Mouse (Mus musculus) kidney, adult 8-10 months (tissue): ENCODE data around the gene Fzd9.

Experiments used
- DNase-seq, 2 experiments: peaks; one replicate each; pipeline ENCODE4 v3.0.0; 2022

Fzd9 gene

DNA sequence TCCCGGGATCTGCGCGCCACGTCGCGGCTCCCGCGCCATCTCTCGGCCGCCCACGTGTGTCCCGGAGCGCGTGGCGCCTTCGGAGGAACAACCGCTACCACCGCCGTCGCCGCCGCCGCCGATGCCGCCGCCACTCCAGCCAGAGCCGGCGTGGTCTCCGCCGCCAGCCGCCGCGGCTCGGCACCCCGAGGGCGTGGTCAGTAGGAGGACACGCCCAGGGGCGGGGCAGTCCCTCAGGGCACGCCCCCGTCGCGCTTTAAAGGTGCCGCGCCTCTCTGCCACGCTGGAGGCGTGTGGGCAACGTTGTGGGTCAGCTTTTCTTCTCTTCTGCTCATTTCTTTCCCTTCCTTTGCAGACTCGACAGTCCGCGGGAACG lies at the start of gene Fzd9:
Fzd9 (minus strand) TSS at position 152 of the 376 bp plus-strand sequence.
- peak; percentile 53 to 79 for DNase-seq

- no peak for DNase-seq
These were observed 41.0 kb upstream of the Fzd9 start for GRCm38 (mm10) chr5:135292001-135292400.

- DNase-seq = no peak
These were observed 40.2 kb upstream of the Fzd9 start for GRCm38 (mm10) chr5:135291193-135291592.

GRCm38 (mm10) chr5:135290703-135291102 lies 39.7 kb upstream of the Fzd9 start:
- DNase-seq = no peak

GRCm38 (mm10) chr5:135286926-135287325 lies 35.9 kb upstream of the Fzd9 start:
- no peak for DNase-seq

DNA sequence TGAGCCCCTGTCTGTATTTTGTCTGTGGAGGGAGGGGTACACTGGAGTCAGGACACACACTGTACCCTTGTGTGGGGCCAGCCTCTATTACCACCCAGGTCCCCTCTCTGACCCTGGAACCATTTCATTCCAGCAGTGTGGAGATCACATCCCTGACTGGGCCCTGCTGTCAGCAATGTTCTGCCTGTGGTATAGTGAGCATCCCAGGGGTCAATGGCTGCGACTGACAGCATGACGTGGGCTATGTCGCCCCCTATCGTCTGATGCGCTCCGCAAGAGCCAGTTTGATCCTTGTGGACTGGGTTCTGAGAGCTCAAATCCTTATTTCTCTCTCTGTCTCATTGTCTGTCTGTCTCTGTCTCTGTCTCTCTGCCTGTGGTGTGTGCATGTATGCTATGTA lies 35.2 kb upstream of the Fzd9 start:
- peak; percentile 36 to 77 for DNase-seq

DNA sequence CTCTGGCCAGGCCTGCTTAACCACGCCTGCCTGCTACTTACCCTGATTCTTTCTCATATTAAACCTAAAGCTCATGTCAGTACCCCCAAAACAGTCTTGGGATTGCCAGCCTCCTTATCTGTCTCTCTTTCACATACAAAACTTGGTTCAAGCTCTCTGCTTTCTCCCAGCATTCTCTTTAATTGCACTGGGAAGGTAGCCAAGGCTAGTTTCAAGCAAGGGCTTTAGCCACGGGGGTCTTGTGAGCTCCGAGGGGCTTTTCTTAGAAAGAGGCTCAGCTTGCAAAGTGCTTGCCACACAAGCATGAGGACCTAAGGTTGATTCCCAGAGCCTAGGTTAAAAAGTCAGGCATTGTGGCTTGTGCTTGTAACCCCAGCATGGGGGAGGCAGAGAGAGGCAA lies 34.2 kb upstream of the Fzd9 start:
- no peak for DNase-seq

GRCm38 (mm10) chr5:135280226-135280625 lies 29.2 kb upstream of the Fzd9 start:
- DNase-seq = no peak

DNA sequence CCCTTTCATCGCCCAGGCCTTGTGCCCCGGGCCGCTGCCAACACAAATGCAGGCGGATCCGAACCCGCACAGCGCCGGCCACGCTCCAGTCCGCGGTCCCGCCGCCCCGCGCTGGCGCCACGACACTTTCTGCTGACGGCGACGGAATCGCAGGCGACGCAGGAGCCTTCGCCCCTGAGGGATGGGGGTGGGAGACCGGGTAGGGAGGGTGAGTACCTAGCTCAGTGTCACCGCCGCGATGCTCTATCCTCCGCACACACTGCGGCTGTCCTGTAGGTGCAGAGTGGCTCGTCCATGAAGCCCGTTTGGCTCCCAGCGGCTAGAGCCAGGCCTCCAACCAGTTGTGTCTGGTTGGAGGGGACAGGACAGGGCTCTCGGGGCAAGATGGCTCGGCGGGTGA lies 25.6 kb upstream of the Fzd9 start:
- DNase-seq = no peak

- no peak for DNase-seq
These were observed 23.8 kb upstream of the Fzd9 start for GRCm38 (mm10) chr5:135274663-135275396.

- DNase-seq = no peak
These were observed 20.6 kb upstream of the Fzd9 start for GRCm38 (mm10) chr5:135271563-135272165.

- no peak for DNase-seq
These were observed 19.3 kb upstream of the Fzd9 start for GRCm38 (mm10) chr5:135270361-135270760.

GRCm38 (mm10) chr5:135269451-135269850 lies 18.4 kb upstream of the Fzd9 start:
- no peak for DNase-seq

- DNase-seq = peak in 1 of 2 experiments; percentile 8
These were observed 13.5 kb upstream of the Fzd9 start for GRCm38 (mm10) chr5:135264548-135264947.

DNA sequence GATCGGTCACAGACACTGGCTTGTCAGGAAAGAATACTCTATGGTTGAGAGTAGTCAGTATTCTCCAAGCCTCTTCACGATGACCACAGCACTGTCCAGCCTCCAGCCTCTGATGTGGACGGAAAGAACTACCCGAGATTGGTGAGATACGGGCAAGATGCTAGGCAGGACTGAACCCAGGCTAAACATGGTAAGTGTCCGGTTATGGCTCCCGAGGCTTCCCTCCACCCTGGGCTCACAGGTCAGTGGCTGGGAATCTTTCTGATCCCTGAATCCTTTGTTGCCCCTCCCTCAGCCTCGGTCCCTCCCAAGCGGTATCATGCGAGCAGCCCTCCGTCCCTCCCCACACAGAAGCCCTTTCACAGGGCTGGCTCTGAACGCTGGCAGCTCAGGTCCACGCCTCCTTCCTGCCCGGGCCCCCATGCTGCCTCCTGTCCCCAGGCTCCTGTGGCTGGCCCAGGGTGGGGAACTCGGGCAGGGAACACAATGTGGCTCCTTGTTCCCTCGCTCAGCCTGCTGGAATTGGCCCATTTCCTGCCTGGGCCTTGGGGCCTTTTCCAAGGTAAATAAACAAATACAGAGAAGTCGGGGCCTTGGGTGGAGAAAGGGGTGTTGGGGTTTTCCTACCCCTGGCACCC lies 13.0 kb upstream of the Fzd9 start:
- peak; percentile 17 to 19 for DNase-seq

DNA sequence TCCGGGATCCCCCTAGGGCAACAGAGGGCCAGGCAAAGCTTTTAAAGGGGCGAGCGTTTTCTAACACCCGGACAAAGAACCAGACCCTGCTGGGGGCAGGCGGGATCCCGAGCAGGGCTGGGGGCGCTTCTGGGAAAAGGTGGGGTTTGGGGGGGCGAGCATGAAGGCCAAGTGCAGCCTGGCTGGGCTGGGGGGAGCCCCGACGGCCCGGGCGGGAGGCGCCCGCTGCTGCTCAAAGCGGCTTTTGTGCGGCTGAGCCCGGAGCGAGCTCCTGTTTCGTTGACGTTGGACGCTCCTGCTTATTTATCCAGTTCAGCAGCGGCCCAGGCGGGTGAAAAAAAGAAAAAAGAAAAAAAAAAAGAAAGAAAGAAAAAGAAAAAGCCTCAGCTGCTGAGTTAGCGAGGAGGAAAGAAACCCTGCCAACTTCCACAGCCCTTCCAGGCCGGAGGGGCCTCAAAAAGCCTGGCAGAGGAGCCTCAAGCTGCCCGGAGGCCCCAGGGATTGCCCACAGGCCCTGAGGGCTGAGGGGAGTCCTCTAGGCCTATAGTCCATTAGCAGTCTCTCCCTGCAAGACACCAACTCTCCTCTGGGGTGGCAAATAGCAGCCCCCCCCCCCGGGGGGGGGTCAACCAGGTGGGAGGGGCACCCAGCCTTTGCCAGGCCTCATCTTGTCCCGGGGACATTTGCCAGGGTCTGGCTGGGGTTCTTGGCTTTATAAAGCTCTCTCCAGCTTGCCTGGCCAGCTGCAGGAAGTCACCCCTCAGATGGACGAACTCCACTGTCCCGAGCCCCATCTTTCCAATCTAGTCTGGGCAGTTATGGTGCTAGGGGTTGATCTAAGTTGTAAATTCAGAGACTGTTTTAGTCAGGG lies 7.5 kb upstream of the Fzd9 start:
- no peak for DNase-seq

GRCm38 (mm10) chr5:135257559-135257958 lies 6.5 kb upstream of the Fzd9 start:
- no peak for DNase-seq

- no peak for DNase-seq
These were observed 5.1 kb upstream of the Fzd9 start for GRCm38 (mm10) chr5:135256166-135256565.

DNA sequence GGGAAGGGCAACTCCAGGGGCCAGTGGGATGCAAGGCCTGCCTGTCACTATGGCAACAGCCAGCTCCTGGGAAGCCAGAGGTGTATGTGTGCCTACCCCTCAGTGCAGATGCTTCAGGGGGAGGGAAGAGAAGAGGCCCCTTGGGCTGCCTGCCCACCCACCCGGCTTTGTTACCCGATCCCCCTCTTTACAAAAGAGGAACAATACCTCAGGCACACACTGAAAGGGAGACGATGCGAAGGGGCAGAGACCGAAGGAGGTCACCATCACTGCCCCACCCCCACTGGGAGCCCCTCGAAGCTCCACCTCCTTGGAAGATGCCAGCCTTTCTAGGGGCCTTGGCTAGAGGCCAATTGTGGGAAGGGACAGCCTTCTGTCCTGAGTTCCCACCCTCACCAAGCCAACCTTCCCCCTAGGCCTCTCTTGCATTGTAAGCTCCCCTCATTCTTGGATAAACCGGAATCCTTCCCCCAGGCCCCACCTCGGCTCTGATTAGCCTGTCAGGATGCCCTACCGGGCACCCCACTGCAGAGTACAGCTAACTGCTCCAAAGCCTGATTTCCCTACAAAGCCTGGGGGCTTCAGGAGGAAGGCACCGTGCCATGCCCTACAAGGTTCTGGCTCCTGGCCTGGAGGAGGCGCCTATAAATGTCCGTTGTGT lies 2.8 kb upstream of the Fzd9 start:
- DNase-seq = no peak

DNA sequence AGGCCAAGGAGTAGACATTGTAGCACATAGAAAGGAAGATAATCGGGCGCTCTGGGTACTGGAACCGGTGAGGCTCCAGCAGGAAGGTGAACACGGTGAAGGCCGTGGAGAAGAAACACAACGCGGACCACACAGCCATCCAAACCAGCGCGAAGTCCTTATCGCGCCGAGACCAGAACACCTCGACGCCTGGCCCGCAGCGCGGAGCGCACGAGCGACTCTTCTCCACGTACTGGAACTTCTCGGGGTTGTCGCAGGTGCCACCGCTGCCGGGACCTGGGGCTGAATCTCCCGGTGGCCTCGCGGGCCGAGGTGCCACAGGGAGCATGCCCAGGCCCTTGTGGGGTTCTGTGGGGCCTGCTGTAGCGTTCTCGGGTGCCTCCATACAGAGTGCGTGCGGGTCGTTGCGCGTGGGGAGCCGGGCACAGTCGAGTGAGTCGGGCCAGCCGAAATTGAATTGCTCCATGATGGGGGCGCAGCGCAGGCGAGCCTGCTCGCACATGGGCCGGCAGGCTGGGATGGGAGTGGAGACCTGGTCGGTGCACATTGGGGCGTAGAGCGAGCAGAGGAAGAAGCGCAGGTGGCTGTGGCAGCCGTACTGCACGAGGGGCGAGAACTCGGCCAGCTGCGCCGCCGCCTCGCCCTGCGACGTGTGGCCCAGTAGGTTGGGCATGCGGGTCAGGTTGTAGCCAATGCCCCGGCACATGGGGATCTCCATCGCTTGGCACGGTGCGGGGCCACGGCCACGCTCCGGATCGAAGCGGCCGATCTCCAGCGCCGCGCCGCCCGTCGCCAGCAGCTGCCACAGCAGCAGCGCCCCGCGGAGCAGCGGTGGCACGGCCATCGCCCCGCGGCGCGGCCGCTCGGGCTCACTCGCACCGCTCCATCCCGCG lies 598 bp downstream of the Fzd9 start:
- no peak for DNase-seq

DNA sequence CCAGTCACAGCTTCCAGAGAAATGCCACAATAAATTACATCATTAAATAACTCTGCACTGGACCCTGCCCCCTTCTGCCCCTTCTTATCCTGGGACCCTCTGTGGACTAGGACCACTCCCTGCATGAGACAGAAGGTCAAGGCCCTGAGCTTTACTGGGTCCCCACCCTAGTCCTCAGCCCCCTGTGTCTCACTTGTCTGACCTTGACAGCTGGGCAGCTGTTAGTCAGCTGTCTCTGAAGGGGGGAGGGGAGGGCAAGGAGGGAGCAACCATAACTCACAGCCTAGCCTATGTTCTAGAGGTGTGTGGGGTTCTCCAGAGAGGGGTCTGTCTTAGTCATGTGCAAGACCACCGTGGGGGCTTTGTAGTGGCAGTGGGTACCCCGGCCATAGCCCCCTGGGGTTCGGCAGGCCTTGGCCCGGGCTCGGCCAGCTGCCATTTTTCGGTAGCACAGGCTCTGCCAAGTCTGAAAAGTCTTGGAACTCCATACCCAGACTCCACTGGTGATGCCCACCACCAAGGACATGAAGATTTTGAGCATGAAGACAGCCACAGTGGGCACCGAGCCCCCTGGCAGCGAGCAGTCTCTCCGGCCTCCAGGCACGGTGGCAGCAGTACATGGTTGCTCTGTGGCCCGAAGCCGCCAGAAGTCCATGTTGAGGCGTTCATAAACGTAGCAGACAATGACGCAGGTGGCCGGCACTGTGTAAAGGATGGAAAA lies 1.9 kb downstream of the Fzd9 start:
- DNase-seq = no peak
